Mouse (Mus musculus) T-cell, adult 2 months (primary cell): ENCODE results near the gene Tma7.

Experiments used
- DNase-seq: peaks from one replicate; pipeline ENCODE4 v3.0.0; 2022; ENCODE audit warnings: low spot score

The Tma7 gene

DNA sequence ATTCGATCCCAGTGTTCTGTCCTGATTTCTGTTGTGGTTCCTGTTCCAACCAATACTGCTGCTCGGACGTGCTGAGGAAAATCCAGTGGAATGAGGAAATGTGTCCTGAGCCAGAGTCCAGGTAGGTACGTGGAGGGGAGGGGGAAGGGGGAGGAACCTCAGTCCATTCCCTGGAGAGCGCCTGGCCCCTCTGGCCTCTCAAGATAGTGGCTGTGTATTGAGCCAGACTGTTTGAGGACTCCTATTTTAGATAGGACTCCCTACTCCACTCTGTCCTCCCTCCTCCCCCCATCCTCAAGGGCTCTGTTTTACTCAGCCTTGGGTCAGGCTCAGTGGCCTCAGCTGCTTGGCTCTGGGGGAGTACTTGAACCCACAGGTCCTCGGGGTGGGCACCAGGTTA lies 41.5 kb downstream of the Tma7 start:
- DNase-seq, result no peak

DNA sequence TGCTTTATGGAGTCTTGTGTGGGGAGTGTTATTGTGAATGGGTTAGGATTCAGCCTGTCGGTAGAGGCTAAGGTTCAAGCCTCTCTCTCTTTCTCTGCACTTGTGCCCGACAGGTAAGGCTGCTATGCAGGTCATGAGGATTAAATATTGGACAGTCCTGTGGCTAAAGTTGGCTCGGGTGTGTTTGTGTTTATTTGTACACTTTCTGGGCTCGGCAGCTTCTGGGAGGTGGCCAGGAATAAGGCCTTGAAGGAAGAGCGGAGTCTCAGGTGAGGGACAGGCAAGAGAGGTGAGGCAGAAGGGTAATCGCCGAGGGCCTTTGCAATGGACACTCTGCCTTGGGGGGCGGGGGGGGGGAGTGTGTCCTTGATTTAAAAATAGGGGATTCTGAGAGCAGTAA lies 42.2 kb downstream of the Tma7 start:
- DNase-seq, result no peak

DNA sequence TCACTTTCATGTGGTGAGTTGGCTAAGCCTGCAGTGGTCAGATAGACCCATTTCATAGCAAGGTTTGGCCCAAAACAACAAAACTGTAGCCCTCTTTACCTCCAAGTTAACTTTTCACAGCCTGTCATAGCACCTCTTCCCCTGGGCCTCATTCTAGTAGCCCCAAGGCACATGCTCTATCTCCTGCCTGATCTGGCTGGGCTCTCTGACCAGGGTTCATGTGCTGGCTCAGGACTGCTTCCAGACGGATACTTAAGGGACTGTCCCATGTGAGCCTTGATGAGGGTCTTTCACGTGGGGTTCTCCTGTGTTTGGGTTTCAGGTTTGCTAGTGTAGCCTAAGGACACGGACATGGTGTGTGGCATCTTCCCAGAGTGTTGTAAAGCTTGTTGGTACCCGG lies 42.7 kb downstream of the Tma7 start:
- no peak for DNase-seq

DNA sequence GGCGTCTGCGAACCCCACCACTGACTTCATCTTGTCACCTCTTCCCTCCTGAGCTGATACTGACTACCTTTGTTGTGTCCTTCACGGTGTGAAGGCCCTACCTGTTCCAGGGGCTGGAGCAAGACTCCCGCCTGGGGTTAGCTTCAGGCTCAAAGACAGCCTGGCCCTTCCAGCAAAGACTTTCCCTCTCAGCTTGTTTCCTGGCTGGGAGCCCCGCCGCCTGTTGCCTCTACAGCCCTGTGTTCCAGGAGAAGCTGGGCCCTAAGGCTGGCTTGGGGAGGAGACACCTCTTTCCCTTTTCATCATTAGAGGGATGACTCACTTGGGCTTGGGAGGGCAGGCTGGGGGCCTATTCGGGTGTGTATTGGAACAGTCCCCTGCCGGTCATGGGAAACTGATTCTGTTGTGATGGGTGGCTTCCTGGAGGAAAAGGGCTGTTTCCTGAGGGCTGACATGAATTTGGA lies 43.5 kb downstream of the Tma7 start:
- DNase-seq, result no peak

DNA sequence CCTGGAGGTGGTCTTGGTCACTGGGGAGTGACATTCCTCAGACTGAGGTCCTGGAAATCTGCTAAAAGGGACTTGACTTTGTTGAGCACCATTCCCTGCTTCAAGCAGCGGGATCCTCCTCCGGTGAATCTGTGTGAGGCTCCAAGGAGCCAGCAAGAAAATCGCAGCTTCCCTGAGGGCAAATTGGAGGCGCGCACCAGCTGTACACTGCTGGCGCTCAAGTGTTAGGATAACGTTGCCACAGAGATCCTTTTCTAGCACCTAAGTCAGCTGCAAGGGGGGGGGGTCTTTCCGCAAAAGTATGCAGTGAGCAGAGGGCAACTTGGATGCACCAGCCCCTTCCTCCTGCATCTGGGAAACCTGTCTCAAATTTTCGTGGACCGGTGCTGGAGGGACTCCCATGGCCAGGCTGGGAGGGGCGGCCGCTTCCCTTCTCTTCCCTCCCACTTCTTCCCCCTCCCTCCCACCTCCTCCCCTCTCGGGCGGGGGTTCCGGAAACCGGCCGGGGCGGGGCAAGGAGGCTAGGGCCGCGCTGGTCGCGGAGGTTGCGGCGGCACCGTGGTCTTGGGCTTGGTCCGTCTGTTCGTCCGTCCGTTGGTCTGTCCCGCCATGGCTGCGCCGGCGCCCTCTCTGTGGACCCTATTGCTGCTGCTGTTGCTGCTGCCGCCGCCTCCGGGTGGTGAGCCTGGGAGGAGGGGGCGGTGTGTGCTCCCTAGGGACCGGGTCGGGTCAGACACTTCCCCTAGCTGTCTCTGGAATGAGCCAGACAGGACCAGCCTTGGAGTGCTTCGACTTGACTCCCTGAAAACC lies 44.1 kb downstream of the Tma7 start, which contains the start of gene Shisa5:
Shisa5 (plus strand) TSS at position 480 of the 810 bp plus-strand sequence.
- DNase-seq, result peak; percentile 59

DNA sequence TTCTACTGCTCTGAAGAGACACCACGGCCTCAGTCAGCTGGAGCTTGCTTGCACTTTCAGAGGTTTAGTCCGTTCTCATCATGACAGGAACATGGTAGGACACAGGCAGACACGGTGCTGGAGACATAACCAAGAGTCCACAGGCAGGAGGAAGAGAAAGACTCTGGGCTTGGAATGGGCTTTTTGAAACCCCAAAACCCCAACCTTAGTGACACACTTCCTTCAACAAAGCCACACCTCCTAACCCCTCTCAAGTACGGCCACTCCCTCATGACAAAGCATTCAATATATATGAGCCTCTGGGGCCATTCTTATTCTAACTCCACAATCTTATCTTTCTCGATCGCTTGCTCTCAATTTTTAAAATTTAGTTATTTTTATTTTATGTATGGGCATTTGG lies 50.0 kb downstream of the Tma7 start:
- no peak for DNase-seq

DNA sequence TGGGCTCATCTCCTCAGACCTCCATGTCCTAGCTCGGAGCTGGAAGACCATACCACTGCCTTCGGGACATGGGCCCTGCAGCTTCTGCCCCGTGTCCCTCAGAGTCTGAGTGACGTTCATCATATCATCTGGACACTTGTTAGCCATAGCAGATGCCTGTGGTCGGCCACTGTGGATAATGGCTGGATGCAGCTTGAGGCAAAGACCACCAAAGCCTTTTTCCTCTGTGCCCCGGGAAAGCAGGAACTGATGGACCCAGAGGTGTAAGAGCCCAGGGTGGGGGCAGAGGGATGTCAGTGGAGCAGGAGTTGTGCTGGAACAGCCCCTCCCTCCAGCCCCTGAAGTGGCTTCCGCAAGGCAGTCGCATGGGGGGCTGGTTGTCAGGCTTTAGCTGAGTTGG lies 50.7 kb downstream of the Tma7 start:
- no peak for DNase-seq

DNA sequence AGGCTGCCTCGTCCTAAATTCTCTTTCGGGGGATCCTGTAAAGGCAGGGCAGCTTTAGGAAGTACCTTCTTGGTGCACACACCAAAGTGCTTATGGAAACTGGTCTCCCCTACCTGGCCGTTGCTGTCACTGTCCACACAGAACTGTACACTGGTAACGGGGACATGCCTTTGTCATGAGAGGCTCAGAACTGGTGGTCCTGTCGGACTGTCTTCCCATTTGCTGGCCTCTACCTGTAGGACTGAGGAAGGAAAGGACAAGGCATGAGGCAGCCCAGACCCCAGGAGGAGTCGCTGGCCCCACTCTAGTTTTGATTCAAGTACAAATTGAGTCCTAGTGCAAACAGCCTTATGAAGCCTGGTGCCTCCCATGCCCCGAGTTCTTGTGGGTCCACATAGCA lies 51.4 kb downstream of the Tma7 start:
- no peak for DNase-seq

DNA sequence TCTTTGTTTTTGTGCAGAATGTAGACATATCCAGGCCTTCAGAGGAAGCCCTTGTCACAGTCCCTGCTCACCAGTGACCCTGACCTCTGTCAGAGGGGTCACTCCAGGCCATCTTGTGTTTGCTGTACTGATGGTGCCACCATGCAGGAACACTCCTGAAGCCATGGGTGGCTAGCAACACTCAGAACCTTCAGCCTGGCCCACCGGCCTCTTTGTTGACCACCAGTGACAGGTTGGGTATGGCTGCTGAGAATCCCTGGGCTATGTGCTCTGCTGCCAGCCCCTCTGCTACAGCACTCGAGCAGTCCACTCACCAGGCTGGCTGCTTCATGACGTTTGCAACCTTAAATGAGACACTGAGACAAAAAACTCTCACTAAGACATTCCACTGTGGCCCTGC lies 52.1 kb downstream of the Tma7 start:
- no peak for DNase-seq

DNA sequence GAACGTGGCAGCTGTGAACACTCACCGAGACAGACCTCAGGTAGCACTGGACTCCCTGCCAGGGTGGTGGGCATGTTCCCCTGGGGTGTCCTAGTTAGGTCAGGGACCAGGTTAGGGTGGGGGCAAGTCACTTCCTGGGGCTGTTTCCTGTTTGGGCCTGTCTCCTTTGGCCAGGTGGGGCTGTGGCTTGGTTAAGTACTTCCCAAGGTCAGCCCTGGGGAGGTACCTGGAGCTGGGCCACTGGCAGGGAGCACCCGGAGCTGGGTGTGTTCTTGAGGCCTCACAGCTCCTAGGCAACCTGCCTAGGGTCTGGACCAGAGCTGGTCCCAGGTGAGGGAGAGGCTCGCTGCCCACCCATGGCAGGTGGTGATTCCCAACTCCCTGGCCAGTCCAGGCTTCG lies 53.5 kb downstream of the Tma7 start:
- DNase-seq, result no peak

DNA sequence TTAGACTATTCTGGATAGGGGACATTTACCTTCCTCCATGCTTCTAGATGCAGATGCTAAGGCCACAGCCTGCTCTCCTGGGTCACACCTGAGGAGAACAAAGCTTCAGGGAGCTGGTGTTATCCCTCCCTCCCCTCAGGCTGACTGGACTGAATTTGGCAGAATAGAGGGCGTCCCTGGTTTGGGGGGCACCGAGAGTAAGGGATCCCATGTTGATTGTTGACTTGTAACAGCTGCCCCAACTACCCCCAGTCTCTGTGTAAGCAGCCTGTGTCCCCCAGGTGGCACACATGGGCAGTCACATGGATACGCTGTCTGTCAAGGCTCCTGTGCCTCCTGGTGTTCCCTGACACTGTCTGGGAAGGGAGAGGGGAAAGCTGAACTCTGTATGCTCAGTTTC lies 54.0 kb downstream of the Tma7 start:
- no peak for DNase-seq

DNA sequence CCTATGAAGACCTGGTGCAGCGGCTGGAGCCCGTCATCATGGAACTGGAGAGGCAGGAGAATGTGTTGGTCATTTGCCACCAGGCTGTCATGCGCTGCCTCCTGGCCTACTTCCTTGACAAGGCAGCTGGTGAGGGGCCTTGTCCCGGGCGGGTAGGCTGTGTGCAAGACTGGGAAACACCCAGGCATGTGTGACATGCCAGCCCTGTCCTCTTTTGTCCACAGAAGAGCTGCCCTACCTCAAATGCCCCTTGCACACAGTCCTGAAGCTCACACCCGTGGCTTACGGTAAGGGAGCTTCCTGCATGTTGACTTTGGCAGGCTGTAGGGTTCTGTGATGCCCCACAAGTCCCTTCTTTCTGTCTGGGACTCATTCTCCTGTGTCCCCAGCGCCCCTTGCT lies 54.9 kb downstream of the Tma7 start:
- no peak for DNase-seq
